Mouse (Mus musculus) megakaryocyte, embryonic 14.5 days (primary cell): ENCODE results near the gene Hrc.

ENCODE experiments used
- FLI1 ChIP-seq: IDR thresholded peaks from 2 replicates; pipeline ENCODE4 v1.6.1; 2012; ENCODE audit warnings: low read length, inconsistent platforms, mixed read lengths
- GATA1 ChIP-seq: IDR thresholded peaks from 3 replicates; pipeline ENCODE4 v1.6.1; 2012; ENCODE audit warnings: mixed read lengths, low read length, inconsistent platforms, borderline replicate concordance

DNA sequence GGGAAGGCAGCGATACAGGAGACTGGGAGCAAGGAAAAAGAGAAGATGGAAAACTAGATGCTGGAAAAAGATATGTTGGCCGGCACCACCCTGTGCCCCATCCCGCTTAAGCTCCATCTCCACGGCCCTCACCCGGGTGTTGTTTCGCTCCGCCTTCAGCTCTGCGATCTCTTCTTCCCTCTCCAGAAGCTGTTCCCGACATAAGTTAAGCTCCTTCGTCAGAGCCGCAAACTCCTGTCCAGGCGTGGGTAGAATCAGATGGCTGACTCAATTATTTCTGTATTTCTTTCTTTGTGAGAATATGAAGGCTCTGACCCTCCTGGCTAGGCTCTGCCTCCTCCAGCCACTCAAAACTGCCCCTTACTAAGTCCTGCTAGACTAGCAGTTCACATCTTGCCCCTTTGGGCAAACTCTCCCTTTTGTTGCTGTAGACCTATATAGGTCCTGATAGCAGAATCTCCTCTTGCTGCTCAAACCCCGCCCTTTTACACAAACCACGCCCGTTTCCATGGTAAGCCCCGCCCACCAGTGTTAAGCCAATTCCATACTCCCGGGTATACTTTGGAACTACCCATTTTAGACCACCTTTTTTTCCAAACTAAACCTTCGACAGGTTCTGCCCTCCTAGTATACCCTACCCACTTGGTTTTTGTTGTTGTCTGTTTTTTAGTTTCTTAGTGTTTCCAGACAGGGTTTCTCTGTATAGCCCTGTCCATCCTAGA, 25.5 kb downstream of the Hrc start:
- TF ChIP-seq GATA1 (no peak), FLI1 (no peak)
